Mouse (Mus musculus) ES-E14 (cell line): ENCODE data around the gene Nup133. TPM values are rescaled to one million over a fixed set of nuclear protein-coding genes. Genes with fewer than 3 reads are reported as not detected.

Experiments
- DNase-seq: peaks from one replicate; pipeline ENCODE4 v3.0.0-alpha.2; 2013; ENCODE audit warnings: low read depth, low spot score
- H3K27ac ChIP-seq: 2 replicates; pipeline ENCODE4 v1.5.1; 2012; ENCODE audit warnings: low read depth, mild to moderate bottlenecking, low read length, moderate library complexity, mixed read lengths; ENCODE audit not compliant: poor library complexity, insufficient read depth, severe bottlenecking
- H3K36me3 ChIP-seq: 2 replicates; pipeline ENCODE4 v1.6.1; 2012; ENCODE audit warnings: mild to moderate bottlenecking, low read length, moderate library complexity, mixed read lengths; ENCODE audit not compliant: control insufficient read depth, poor library complexity, insufficient read depth, severe bottlenecking
- H3K4me1 ChIP-seq, 2 experiments: fragments of 150-350 bp in 1 of 2; sonication (generic) in 1 of 2; 2 replicates each; pipeline ENCODE4 v1.6.1; 2012; ENCODE audit warnings: low read length in 2 of 2, mild to moderate bottlenecking in 1 of 2, mixed read lengths in 1 of 2; ENCODE audit not compliant: control insufficient read depth in 2 of 2, insufficient read depth in 2 of 2, poor library complexity in 1 of 2
- H3K4me3 ChIP-seq, 2 experiments: fragments of 150-350 bp in 1 of 2; sonication (generic) in 1 of 2; 2 replicates each; pipeline ENCODE4 v1.5.1; 2012; ENCODE audit warnings: low read length in 2 of 2, low read depth in 1 of 2, mild to moderate bottlenecking in 1 of 2, mixed read lengths in 1 of 2; ENCODE audit not compliant: insufficient read depth in 1 of 2, poor library complexity in 1 of 2, severe bottlenecking in 1 of 2
- H3K9ac ChIP-seq: 2 replicates; pipeline ENCODE4 v1.6.1; 2012; ENCODE audit warnings: low read depth, mild to moderate bottlenecking, low read length, mixed read lengths; ENCODE audit not compliant: poor library complexity, insufficient read depth, severe bottlenecking
- H3K9me3 ChIP-seq: fragments of 150-350 bp; sonication (generic); 2 replicates; pipeline ENCODE4 v1.6.1; 2012; ENCODE audit warnings: low read depth, mild to moderate bottlenecking, low read length; ENCODE audit not compliant: control insufficient read depth, insufficient read depth
- CHD2 ChIP-seq: IDR thresholded peaks from 2 replicates; pipeline ENCODE4 v1.6.1; 2014; ENCODE audit warnings: mild to moderate bottlenecking, low read depth, low read length, inconsistent platforms
- HCFC1 ChIP-seq: IDR thresholded peaks from 2 replicates; pipeline ENCODE4 v1.6.1; 2012; ENCODE audit warnings: low read length, inconsistent platforms, borderline replicate concordance; ENCODE audit not compliant: insufficient read depth
- MAFK ChIP-seq: IDR thresholded peaks from 2 replicates; pipeline ENCODE4 v1.6.1; 2014; ENCODE audit warnings: mild to moderate bottlenecking, low read depth, low read length, inconsistent platforms; ENCODE audit not compliant: insufficient read depth
- ZC3H11A ChIP-seq: IDR thresholded peaks from 2 replicates; pipeline ENCODE4 v1.6.1; 2012; ENCODE audit warnings: low read depth, mild to moderate bottlenecking, inconsistent platforms, low read length, borderline replicate concordance
- ZNF384 ChIP-seq: IDR thresholded peaks from 2 replicates; pipeline ENCODE4 v1.6.1; 2012; ENCODE audit warnings: low read depth, low read length, inconsistent platforms
- in situ Hi-C, 2 experiments: fragments of 600-800 bp; cut with MboI; formaldehyde crosslinking; loops; one replicate each; pipeline ENCODE4 v1.15.1; 2025; ENCODE audit warnings: low sequenced_read_pairs in 2 of 2, inconsistent platforms in 1 of 2; ENCODE audit not compliant: unreplicated experiment in 2 of 2
- total RNA-seq: library from RNA; depleted of rRNA; stranded (reverse); fragments of 300-350 nt; gene quantifications from 2 replicates; pipeline ENCODE4 v1.2.3, GENCODE M21; 2012

Gene Nup133
- total RNA-seq, 1 experiment = 71.0 TPM

DNA sequence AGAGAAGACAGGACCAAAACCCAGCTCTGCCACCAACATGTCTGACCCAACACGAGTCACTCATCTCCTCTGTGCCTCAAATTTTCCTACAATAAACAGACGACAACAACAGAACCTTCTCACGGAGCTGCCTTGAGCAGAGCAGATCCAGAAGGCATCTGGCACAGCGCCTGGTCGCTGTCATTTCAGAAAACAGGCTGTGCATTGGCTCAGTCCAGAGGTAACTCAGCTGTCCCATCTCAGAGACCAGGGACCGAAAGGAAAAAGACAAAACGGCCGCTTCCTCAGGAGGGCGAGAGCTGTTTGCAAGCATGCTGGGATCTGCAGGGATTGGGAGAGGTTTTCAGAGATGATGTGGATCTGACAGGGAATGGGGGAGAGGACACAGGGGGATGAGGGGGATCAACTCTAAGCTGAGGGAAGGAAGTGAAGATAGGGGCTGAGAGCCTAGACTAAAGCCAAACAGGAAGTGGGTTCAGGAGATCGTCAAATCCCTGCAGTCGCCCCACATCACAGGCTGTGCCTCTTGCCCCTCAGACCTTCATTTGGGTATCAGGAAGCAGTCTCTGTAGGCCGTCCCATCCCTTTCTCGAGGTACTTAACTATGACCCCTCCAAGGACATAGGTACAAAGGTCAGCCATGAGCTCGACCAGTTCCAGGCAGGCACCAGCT is 29.2 kb upstream of the Nup133 start:
- Histone ChIP-seq H3K4me3 (no peak overlapping the region), H3K36me3 (no peaks in the 10 kb centered on the region), H3K4me1 (peaks cover 0 to 3% of the 10 kb centered on the region in 2 experiments; a peak in 1 of 4 replicates), H3K27ac (no peak overlapping the region), H3K9me3 (no peaks in the 10 kb centered on the region), H3K9ac (no peak overlapping the region)
- DNase-seq = no peak
- TF ChIP-seq MAFK (no peak), HCFC1 (no peak), ZC3H11A (no peak), ZNF384 (no peak), CHD2 (no peak)
- in situ Hi-C loops = no loop called here

DNA sequence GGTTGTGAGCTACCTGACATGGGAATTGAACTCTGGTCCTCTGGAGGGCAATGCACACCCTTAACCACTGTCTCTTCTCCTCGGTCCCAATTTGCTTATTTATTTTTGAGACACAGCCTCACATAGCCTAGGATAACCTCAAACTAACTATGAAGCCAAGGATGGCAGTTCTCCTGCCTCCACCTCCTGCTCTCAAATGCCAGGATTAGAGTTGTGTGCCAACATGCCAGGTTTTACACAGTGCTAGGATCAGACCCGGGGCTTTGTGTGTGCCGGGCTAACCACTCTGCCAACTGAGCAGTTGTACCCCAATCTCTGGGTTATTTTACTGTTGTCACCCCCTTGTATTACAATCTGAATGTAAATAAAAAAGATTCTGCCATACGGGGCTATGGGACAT is 28.4 kb upstream of the Nup133 start:
- no peak overlapping the region for H3K27ac ChIP-seq
- no peak overlapping the region for H3K9ac ChIP-seq
- TF ChIP-seq HCFC1 = no peak
- TF ChIP-seq ZC3H11A = no peak
- TF ChIP-seq MAFK = no peak
- TF ChIP-seq ZNF384 = no peak
- no peak for TF ChIP-seq CHD2
- no peaks in the 10 kb centered on the region for H3K9me3 ChIP-seq
- DNase-seq = no peak
- H3K36me3 ChIP-seq = no peaks in the 10 kb centered on the region
- in situ Hi-C loops = no loop called here
- peaks cover 0 to 3% of the 10 kb centered on the region in 2 experiments; a peak in 1 of 4 replicates for H3K4me1 ChIP-seq
- no peak overlapping the region for H3K4me3 ChIP-seq

DNA sequence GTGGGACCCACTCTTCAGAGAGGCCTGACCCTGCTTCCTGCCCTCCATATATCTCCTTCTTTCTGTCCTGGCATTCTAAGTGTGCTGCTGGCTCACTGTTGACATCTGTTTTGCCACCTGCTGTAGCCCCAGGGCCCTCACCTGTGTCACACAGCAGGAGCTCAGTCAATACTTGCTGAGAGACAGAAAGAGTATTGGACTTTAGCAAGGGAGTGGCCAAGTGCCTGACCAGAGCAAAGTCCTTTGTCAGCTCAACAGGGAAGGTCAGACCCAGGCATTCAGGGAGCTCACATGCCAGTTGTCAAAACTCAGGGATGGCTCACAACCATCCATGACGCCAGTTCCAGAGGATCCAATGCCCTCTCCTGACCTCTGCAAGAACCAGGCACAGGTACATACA is 24.4 kb upstream of the Nup133 start:
- no peak for TF ChIP-seq CHD2
- no peak for TF ChIP-seq ZC3H11A
- no peak for TF ChIP-seq MAFK
- no peak for TF ChIP-seq ZNF384
- no peak for TF ChIP-seq HCFC1
- Histone ChIP-seq H3K9ac (no peak overlapping the region), H3K4me1 (0 out of 4 replicates have a peak, but pooled peaks cover 0 to 3% of the 10 kb centered on the region in 2 experiments), H3K27ac (no peak overlapping the region), H3K36me3 (peaks cover 3% of the 10 kb centered on the region; the same call in 1 of the 2 replicates), H3K9me3 (no peaks in the 10 kb centered on the region), H3K4me3 (no peak overlapping the region)
- in situ Hi-C loops = no loop called here
- no peak for DNase-seq

DNA sequence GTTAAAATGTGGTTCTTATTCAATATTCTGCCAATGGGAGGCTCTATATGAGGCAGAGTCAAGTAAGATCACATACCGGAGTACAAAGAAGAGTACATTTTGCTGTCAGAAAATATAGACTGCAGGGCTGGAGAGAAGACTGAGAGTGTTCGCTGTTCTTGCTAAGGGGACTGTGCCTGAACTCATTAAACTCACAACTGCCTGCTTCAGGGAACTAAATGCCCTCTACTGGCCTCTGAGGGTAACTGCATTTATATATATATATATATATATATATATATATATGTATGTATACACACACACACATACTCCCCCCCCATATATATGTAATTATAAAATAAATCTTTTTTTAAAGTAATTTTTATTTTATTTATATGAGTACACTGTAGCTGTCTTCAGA is 17.8 kb upstream of the Nup133 start:
- DNase-seq = no peak
- peaks cover 17% of the 10 kb centered on the region; the same call in 1 of the 2 replicates for H3K36me3 ChIP-seq
- H3K9ac ChIP-seq = no peak overlapping the region
- TF ChIP-seq HCFC1 (no peak), MAFK (no peak), ZC3H11A (no peak), CHD2 (no peak), ZNF384 (no peak)
- no peaks in the 10 kb centered on the region for H3K9me3 ChIP-seq
- H3K4me3 ChIP-seq = no peak overlapping the region
- H3K27ac ChIP-seq = no peak overlapping the region
- in situ Hi-C loops = no loop called here
- no peaks in the 10 kb centered on the region for H3K4me1 ChIP-seq
